Mouse (Mus musculus) liver, embryonic 15.5 days (tissue): ENCODE results near the gene Exoc3l4. TPM values are rescaled to one million over a fixed set of nuclear protein-coding genes. Genes with fewer than 3 reads are reported as not detected.

ENCODE experiments used
- ATAC-seq: fragments of 200-750 bp; cut with Nextera tagmentation; 2 replicates; pipeline ENCODE4 v1.8.0; 2017; ENCODE audit warnings: moderate number of reproducible peaks, mild to moderate bottlenecking, moderate library complexity; ENCODE audit not compliant: insufficient read depth
- H3K27ac ChIP-seq: fragments of 300-500 bp; sonication (generic); replicated peaks from 2 replicates; pipeline ENCODE4 v1.5.1; 2015; ENCODE audit warnings: mild to moderate bottlenecking, inconsistent platforms
- H3K27me3 ChIP-seq: fragments of 300-500 bp; sonication (generic); 2 replicates; pipeline ENCODE4 v1.6.1; 2015; ENCODE audit warnings: mild to moderate bottlenecking, inconsistent platforms
- H3K36me3 ChIP-seq: fragments of 300-500 bp; sonication (generic); replicated peaks from 2 replicates; pipeline ENCODE4 v1.6.1; 2015; ENCODE audit warnings: moderate library complexity, mild to moderate bottlenecking, inconsistent platforms
- H3K4me1 ChIP-seq: fragments of 300-500 bp; sonication (generic); replicated peaks from 2 replicates; pipeline ENCODE4 v1.6.1; 2015; ENCODE audit warnings: inconsistent platforms
- H3K4me2 ChIP-seq: fragments of 300-500 bp; sonication (generic); 2 replicates; pipeline ENCODE4 v1.6.1; 2015; ENCODE audit warnings: moderate library complexity, mild to moderate bottlenecking, inconsistent platforms
- H3K4me3 ChIP-seq: fragments of 300-500 bp; sonication (generic); replicated peaks from 2 replicates; pipeline ENCODE4 v1.5.1; 2015; ENCODE audit warnings: mild to moderate bottlenecking, inconsistent platforms
- H3K9ac ChIP-seq: fragments of 300-500 bp; sonication (generic); 2 replicates; pipeline ENCODE4 v1.6.1; 2015; ENCODE audit warnings: moderate library complexity, mild to moderate bottlenecking, inconsistent platforms
- H3K9me3 ChIP-seq: fragments of 300-500 bp; sonication (generic); replicated peaks from 2 replicates; pipeline ENCODE4 v1.6.1; 2016; ENCODE audit warnings: inconsistent platforms
- WGBS: fragments of 180-500 bp; shearing (Covaris S2); methylation state at CpG from one replicate; pipeline ENCODE4 v1.1.7; 2015; ENCODE audit warnings: mixed read lengths; ENCODE audit not compliant: insufficient replicate concordance; 5-methylcytosine and 5-hydroxymethylcytosine counted together
- polyA plus RNA-seq: library from polyadenylated mRNA; unstranded; fragments of >200 nt; fragmentation: Nextera tagmentation; extraction: Ambion mirVana; gene quantifications from 2 replicates; pipeline ENCODE4 v1.2.1, GENCODE M21; 2015

The Exoc3l4 gene
- polyA plus RNA-seq, 1 experiment from 2014 or later, result 23.5 TPM

- no peak overlapping the region for H3K4me3 ChIP-seq
- peaks cover 24% of the 10 kb centered on the region for H3K27me3 ChIP-seq
- peaks cover 32% of the 10 kb centered on the region for H3K4me1 ChIP-seq
- no peaks in the 10 kb centered on the region for H3K9me3 ChIP-seq
- no peak overlapping the region for H3K9ac ChIP-seq
- ATAC-seq, result no peak
- H3K27ac ChIP-seq, result no peak overlapping the region
- 68% methylated on average over 10 of the region's 10 CpGs for WGBS
- H3K4me2 ChIP-seq, result no peak overlapping the region
- peaks cover 55% of the 10 kb centered on the region for H3K36me3 ChIP-seq
Measured at GRCm38 (mm10) chr12:111454543-111455280, 37.9 kb downstream of the Exoc3l4 start.

GRCm38 (mm10) chr12:111455311-111455846 lies 38.6 kb downstream of the Exoc3l4 start:
- Histone ChIP-seq H3K9me3 (no peaks in the 10 kb centered on the region), H3K4me3 (no peak overlapping the region), H3K4me1 (peaks cover 32% of the 10 kb centered on the region), H3K4me2 (no peak overlapping the region), H3K27me3 (peaks cover 31% of the 10 kb centered on the region), H3K36me3 (peaks cover 48% of the 10 kb centered on the region), H3K27ac (no peak overlapping the region), H3K9ac (no peak overlapping the region)
- ATAC-seq, result no peak
- WGBS, result 65% methylated on average over 12 of the region's 12 CpGs

GRCm38 (mm10) chr12:111455860-111456259 lies 39.0 kb downstream of the Exoc3l4 start:
- H3K4me2 ChIP-seq, result no peak overlapping the region
- no peak overlapping the region for H3K9ac ChIP-seq
- H3K36me3 ChIP-seq, result peaks cover 44% of the 10 kb centered on the region
- peaks cover 32% of the 10 kb centered on the region for H3K4me1 ChIP-seq
- no peak for ATAC-seq
- peaks cover 35% of the 10 kb centered on the region for H3K27me3 ChIP-seq
- no peak overlapping the region for H3K27ac ChIP-seq
- 43% methylated on average over 8 of the region's 8 CpGs for WGBS
- H3K9me3 ChIP-seq, result no peaks in the 10 kb centered on the region
- H3K4me3 ChIP-seq, result no peak overlapping the region

GRCm38 (mm10) chr12:111457742-111458141 lies 40.9 kb downstream of the Exoc3l4 start:
- Histone ChIP-seq H3K4me2 (no peak overlapping the region), H3K4me1 (peaks cover 35% of the 10 kb centered on the region)
- WGBS, result 64% methylated on average over 1 of the region's 1 CpGs

GRCm38 (mm10) chr12:111463570-111463969 lies 46.8 kb downstream of the Exoc3l4 start:
- Histone ChIP-seq H3K4me3 (no peak overlapping the region), H3K36me3 (no peaks in the 10 kb centered on the region), H3K9ac (no peak overlapping the region), H3K27ac (no peak overlapping the region), H3K9me3 (no peaks in the 10 kb centered on the region), H3K4me1 (peaks cover 15% of the 10 kb centered on the region), H3K4me2 (no peak overlapping the region), H3K27me3 (peaks cover 45% of the 10 kb centered on the region)
- no peak; the same call in 1 of the 2 replicates for ATAC-seq
- 57% methylated on average over 7 of the region's 7 CpGs for WGBS

More at GRCm38 (mm10) chr12:111457742-111458141, 40.9 kb downstream of the Exoc3l4 start:
- ATAC-seq, result no peak
- Histone ChIP-seq H3K4me3 (no peak overlapping the region), H3K9me3 (no peaks in the 10 kb centered on the region), H3K27me3 (peaks cover 49% of the 10 kb centered on the region), H3K27ac (no peak overlapping the region), H3K36me3 (peaks cover 25% of the 10 kb centered on the region), H3K9ac (no peak overlapping the region)

GRCm38 (mm10) chr12:111466369-111466768 lies 49.6 kb downstream of the Exoc3l4 start:
- H3K4me3 ChIP-seq, result no peak overlapping the region
- no peak overlapping the region for H3K9ac ChIP-seq
- H3K4me1 ChIP-seq, result peaks cover 9% of the 10 kb centered on the region; the same call in 1 of the 2 replicates
- H3K36me3 ChIP-seq, result no peaks in the 10 kb centered on the region
- no peak overlapping the region for H3K4me2 ChIP-seq
- peaks cover 39% of the 10 kb centered on the region for H3K27me3 ChIP-seq
- WGBS, result 77% methylated on average over 3 of the region's 3 CpGs
- ATAC-seq, result no peak
- no peak overlapping the region for H3K27ac ChIP-seq
- H3K9me3 ChIP-seq, result no peaks in the 10 kb centered on the region

- ATAC-seq, result no peak
Measured at GRCm38 (mm10) chr12:111468206-111468605, 51.4 kb downstream of the Exoc3l4 start.

GRCm38 (mm10) chr12:111469507-111469906 lies 52.7 kb downstream of the Exoc3l4 start:
- Histone ChIP-seq H3K36me3 (no peaks in the 10 kb centered on the region), H3K4me3 (no peak overlapping the region), H3K4me2 (no peak overlapping the region), H3K27me3 (peaks cover 21% of the 10 kb centered on the region), H3K9ac (no peak overlapping the region), H3K9me3 (no peaks in the 10 kb centered on the region), H3K27ac (no peak overlapping the region), H3K4me1 (0 out of 2 replicates have a peak, but pooled peaks cover under 1% of the 10 kb centered on the region)
- ATAC-seq, result no peak; the same call in 1 of the 2 replicates
- WGBS, result 4% methylated on average over 8 of the region's 8 CpGs

More at GRCm38 (mm10) chr12:111468206-111468605, 51.4 kb downstream of the Exoc3l4 start:
- Histone ChIP-seq H3K36me3 (no peaks in the 10 kb centered on the region), H3K9me3 (no peaks in the 10 kb centered on the region), H3K4me2 (no peak overlapping the region), H3K27ac (no peak overlapping the region), H3K27me3 (peaks cover 24% of the 10 kb centered on the region), H3K9ac (no peak overlapping the region), H3K4me3 (no peak overlapping the region), H3K4me1 (peaks cover 7% of the 10 kb centered on the region; the same call in 1 of the 2 replicates)
- 59% methylated on average over 7 of the region's 7 CpGs for WGBS

GRCm38 (mm10) chr12:111471119-111471518 lies 54.3 kb downstream of the Exoc3l4 start:
- Histone ChIP-seq H3K36me3 (no peaks in the 10 kb centered on the region), H3K9me3 (no peaks in the 10 kb centered on the region), H3K27me3 (peaks cover 22% of the 10 kb centered on the region), H3K4me1 (no peaks in the 10 kb centered on the region), H3K4me3 (no peak overlapping the region), H3K27ac (no peak overlapping the region), H3K9ac (no peak overlapping the region), H3K4me2 (no peak overlapping the region)
- ATAC-seq, result no peak
- WGBS, result 41% methylated on average over 1 of the region's 1 CpGs

GRCm38 (mm10) chr12:111471721-111472120 lies 54.9 kb downstream of the Exoc3l4 start:
- H3K4me2 ChIP-seq, result no peak overlapping the region
- peaks cover 26% of the 10 kb centered on the region for H3K27me3 ChIP-seq
- H3K4me3 ChIP-seq, result no peak overlapping the region
- H3K9me3 ChIP-seq, result no peaks in the 10 kb centered on the region
- no peaks in the 10 kb centered on the region for H3K4me1 ChIP-seq
- WGBS, result 59% methylated on average over 3 of the region's 3 CpGs
- H3K27ac ChIP-seq, result no peak overlapping the region
- no peak for ATAC-seq
- H3K9ac ChIP-seq, result no peak overlapping the region
- H3K36me3 ChIP-seq, result no peaks in the 10 kb centered on the region

GRCm38 (mm10) chr12:111472886-111473285 lies 56.1 kb downstream of the Exoc3l4 start:
- ATAC-seq, result no peak
- no peaks in the 10 kb centered on the region for H3K9me3 ChIP-seq
- 63% methylated on average over 5 of the region's 5 CpGs for WGBS
- no peaks in the 10 kb centered on the region for H3K36me3 ChIP-seq
- H3K4me2 ChIP-seq, result no peak overlapping the region
- no peaks in the 10 kb centered on the region for H3K4me1 ChIP-seq
- H3K27me3 ChIP-seq, result peaks cover 35% of the 10 kb centered on the region
- H3K9ac ChIP-seq, result no peak overlapping the region
- no peak overlapping the region for H3K4me3 ChIP-seq
- no peak overlapping the region for H3K27ac ChIP-seq
